Mouse (Mus musculus) monocyte, adult 5-6 weeks (primary cell): Measurements from ENCODE around the gene Tut7. TPM values are rescaled to one million over a fixed set of nuclear protein-coding genes. Genes with fewer than 3 reads are reported as not detected.
"Not testable (repeated sequence)": the region's sequence is repeated elsewhere in the genome, so short reads cannot be mapped to it uniquely, and the experiment has no call there.

ENCODE experiments used
- ATAC-seq: fragments of 153-309, 156-312 bp; replicated peaks from 2 replicates; pipeline ENCODE4 v1.8.0; 2017; ENCODE audit warnings: mild to moderate bottlenecking; ENCODE audit not compliant: low TSS enrichment, insufficient number of reproducible peaks, severe bottlenecking, poor library complexity, low FRiP score
- total RNA-seq: library from RNA; stranded (forward); fragments of 200-1000, 200-491, 200-594 nt; gene quantifications from 3 replicates; pipeline ENCODE4 v1.2.3, GENCODE M21; 2017

Gene Tut7
- total RNA-seq, 1 experiment from 2014 or later, result 264 TPM

DNA sequence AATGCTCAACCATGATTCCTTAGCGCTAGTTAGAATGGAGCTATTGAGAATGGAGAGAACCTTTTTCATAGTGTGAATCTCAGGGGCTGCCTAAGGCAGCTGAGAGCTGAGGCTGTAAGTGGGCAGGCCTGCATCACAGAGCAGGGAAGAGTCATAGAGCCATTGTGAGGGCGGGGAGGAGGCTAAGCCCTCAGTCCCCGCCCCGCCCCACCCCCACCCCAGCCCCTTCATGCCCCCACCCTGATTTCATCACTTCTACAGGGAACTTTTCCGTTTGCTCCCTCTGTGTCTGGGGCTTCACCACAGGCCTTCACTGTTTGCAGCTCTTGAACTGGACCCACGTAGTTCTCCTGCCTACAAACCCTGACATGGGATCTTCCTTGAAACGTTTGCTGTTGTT is 91.3 kb downstream of the Tut7 start, which contains the start of gene Spata31d1d:
TSS of gene Spata31d1d (minus strand) at position 101 of the 400 bp plus-strand sequence.
- no peak for ATAC-seq

DNA sequence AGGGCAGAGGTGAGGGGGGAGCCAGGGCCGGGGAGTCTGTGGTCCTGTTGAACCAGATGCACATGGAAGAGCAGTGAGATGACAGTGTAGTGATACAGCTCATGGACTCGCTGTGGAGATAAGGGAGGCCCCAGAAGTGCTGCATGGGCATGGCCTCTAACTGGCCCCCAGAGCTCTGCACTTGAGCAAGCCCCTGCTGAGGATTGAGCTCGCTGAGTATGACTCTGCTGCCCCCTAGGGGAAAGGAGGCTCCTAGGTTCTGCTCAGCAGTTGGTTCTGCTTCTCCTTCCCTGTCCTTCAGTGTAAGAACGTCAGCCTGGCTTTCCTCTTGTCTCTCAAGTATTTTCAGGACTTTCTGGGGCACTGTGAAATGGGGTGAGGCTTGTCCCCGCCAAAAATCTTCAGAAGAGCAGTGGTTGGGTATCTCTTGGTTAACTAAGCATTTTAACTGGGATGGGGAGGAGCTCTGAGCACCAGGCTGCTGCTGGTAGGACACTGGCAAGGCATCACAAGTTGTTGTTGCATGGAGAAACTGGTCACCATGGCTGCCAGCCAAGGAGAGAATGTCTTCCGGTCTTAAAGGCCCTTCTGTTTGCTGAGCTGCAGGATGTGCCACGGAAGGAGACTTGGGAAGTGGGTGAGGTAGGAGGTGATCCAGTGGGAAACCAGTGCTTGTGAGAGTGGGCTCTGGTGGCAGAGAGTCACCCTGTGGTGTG is 94.4 kb downstream of the Tut7 start:
- ATAC-seq, result peak; percentile 86

DNA sequence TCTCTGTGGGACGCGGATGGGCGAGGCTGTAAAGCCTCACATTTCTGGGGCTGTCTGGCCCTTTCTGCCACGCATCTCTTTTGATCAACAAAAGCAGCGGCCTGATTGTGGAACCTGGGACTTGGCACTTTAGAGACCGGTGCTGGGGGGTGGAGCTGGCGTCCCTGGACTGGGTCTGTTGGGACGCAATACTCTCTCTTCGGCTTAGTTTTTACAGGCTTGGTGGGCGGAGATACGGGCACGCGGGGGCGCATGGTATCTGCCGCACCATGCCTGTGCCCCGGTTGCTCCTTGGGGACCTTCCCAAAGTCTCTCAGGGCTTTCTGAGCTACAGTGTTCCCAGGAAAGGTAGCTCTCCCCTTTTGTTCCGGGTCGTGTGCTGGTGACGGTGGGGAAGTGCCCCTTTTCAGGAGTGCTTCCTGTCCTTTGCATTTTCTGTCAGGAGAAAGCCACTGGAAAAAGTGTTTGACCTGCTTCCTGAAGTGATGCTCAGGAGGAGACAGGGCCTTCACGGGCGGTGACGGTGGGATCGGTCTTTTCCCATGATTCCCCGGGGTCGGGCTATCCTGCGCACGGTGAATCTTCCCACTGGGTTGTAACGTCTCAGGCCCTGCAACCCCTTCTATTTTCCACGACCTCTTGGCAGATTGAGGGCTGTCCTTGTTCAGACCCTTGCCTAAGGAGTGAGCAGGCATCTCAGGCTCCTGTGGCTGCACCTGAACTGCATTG is 96.6 kb downstream of the Tut7 start:
- no peak for ATAC-seq

DNA sequence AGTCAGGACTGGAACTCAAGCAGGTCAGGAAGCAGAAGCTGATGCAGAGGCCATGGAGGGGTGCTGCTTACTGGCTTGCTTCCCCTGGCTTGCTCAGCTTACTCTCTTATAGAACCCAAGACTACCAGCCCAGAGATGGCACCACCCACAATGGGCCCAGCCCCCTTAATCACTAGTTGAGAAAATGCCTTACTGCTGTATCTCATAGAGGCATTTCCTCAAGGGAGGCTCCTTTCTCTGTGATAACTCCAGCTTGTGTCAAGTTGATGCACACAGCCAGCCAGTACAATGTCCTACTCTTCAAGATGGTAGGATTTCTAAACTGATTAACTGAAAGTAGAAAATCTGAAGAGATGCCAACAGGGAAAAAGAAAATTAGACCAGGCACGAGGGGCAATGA is 100.9 kb downstream of the Tut7 start:
- not testable (repeated sequence) for ATAC-seq

Other genes starting within 250 kb of the Tut7 start
- gene Agtpbp1, start 237.9 kb downstream of the Tut7 start, total RNA-seq, result 36.3 to 81.8 TPM (median 81.6 TPM) in 3 replicates
- 23.8 to 64.8 TPM (median 30.9 TPM) in 3 replicates for gene Naa35, start 237.9 kb downstream of the Tut7 start, total RNA-seq
- gene Golm1, start 147.3 kb downstream of the Tut7 start, total RNA-seq, result 42.8 to 82.0 TPM (median 46.1 TPM) in 3 replicates
- not detected in 3 replicates for gene 4921517D22Rik, start 129.0 kb downstream of the Tut7 start, total RNA-seq
- gene Spata31d1a, start 112.8 kb downstream of the Tut7 start, total RNA-seq, result not detected in 3 replicates
- 0.19 TPM in 1 of 3 replicates, not detected in the others for gene Spata31d1b, start 110.9 kb downstream of the Tut7 start, total RNA-seq
- not detected in 3 replicates for gene Spata31d1d, start 91.4 kb downstream of the Tut7 start, total RNA-seq
- not detected in 3 replicates for gene 1700014D04Rik, start 76.4 kb downstream of the Tut7 start, total RNA-seq
- gene Isca1, start 53.3 kb downstream of the Tut7 start, total RNA-seq, result 57.1 to 69.2 TPM (median 64.4 TPM) in 3 replicates
- 9.7 to 54.7 TPM (median 19.1 TPM) in 3 replicates for gene Gm49354, start 40.9 kb downstream of the Tut7 start, total RNA-seq